Mouse (Mus musculus): ENCODE results near the gene Vmn2r68. TPM values are rescaled to one million over a fixed set of nuclear protein-coding genes. Genes with fewer than 3 reads are reported as not detected.

Gene Vmn2r68
- total RNA-seq (2012; rRNA removed) (not detected in 2 replicates), polyA plus RNA-seq (2012; ENCODE audit: insufficient read depth in 1 of 2, insufficient read length in 2 of 2, low read depth in 1 of 2, low replicate concordance in 2 of 2, missing spikeins in 1 of 2) (not detected)

GRCm38 (mm10) chr7:85237683-85238082, at the start of gene Vmn2r68:
Vmn2r68 (minus strand) TSS chr7:85237783.
- Histone ChIP-seq H3K4me1 (ENCODE audit: control insufficient read depth in 1 of 2, insufficient read depth in 2 of 2, low read length in 2 of 2) (no peaks in the 10 kb centered on the region), H3K36me3 (ENCODE audit: control insufficient read depth in 1 of 2, insufficient read depth in 2 of 2, low read length in 2 of 2) (no peaks in the 10 kb centered on the region), H3K27ac (ENCODE audit: control insufficient read depth, low read depth, low read length) (no peak within 1 kb of the TSS), H3K9me3 (replicated peaks; ENCODE audit: insufficient read depth, low read length) (no peaks in the 10 kb centered on the region), H3K9ac (ENCODE audit: control insufficient read depth, low read depth, low read length, poor library complexity, severe bottlenecking) (no peak within 1 kb of the TSS), H3K27me3 (ENCODE audit: control insufficient read depth in 1 of 2, insufficient read depth in 2 of 2, low read length in 2 of 2) (no peaks in the 10 kb centered on the region), H3K4me3 (ENCODE audit: control insufficient read depth in 1 of 2, insufficient read depth in 1 of 2, low read depth in 2 of 2, low read length in 2 of 2) (no peak within 1 kb of the TSS), H3K79me2 (ENCODE audit: control insufficient read depth, insufficient read depth, low read length, poor library complexity) (no peaks in the 10 kb centered on the region)
- no peak for DNase-seq (ENCODE audit: low read depth, low spot score)
- TF ChIP-seq E2F4 (IDR thresholded peaks at IDR 0.05; ENCODE audit: borderline replicate concordance, low read depth, low read length), result no peak
- no peak for TF ChIP-seq UBTF (IDR thresholded peaks at IDR 0.05; ENCODE audit: borderline replicate concordance, insufficient read depth, low read depth, low read length)
- TF ChIP-seq MYB (IDR thresholded peaks at IDR 0.05; ENCODE audit: low read depth, low read length), result no peak
- TF ChIP-seq USF1 (IDR thresholded peaks at IDR 0.05; ENCODE audit: low read depth, low read length), result no peak
- no peak for TF ChIP-seq GABPA (IDR thresholded peaks at IDR 0.05; ENCODE audit: low read depth, low read length)
- no peak for TF ChIP-seq ZMIZ1 (IDR thresholded peaks at IDR 0.05; ENCODE audit: low read depth, low read length)
- TF ChIP-seq KAT2A (conservative IDR thresholded peaks at IDR 0.05; ENCODE audit: low read depth, low read length), result no peak
- no peak for TF ChIP-seq BHLHE40 (IDR thresholded peaks at IDR 0.05; ENCODE audit: borderline replicate concordance, low read depth, low read length)
- TF ChIP-seq MEF2A (IDR thresholded peaks at IDR 0.05; ENCODE audit: extremely low read depth, insufficient replicate concordance, low read depth, low read length, poor library complexity, severe bottlenecking), result no peak
- no peak for TF ChIP-seq USF2 (IDR thresholded peaks at IDR 0.05; ENCODE audit: borderline replicate concordance in 1 of 2, insufficient read depth in 1 of 2, low read depth in 1 of 2, low read length in 2 of 2)
- no peak for TF ChIP-seq EP300 (IDR thresholded peaks at IDR 0.05; ENCODE audit: low read depth in 1 of 2, low read length in 2 of 2)
- no peak for TF ChIP-seq GATA1 (IDR thresholded peaks at IDR 0.05; ENCODE audit: low read depth, low read length)
- no peak for TF ChIP-seq CTCF (IDR thresholded peaks at IDR 0.05 in 2 of 3, conservative IDR thresholded peaks at IDR 0.05 in 1 of 3; ENCODE audit: control insufficient read depth in 1 of 3, insufficient read depth in 1 of 3, low read depth in 2 of 3, low read length in 3 of 3, poor library complexity in 1 of 3, severe bottlenecking in 1 of 3)
- TF ChIP-seq POLR2AphosphoS5 (IDR thresholded peaks at IDR 0.05; ENCODE audit: borderline replicate concordance, low read depth, low read length), result no peak
- no peak for TF ChIP-seq TBP (IDR thresholded peaks at IDR 0.05; ENCODE audit: low read depth, low read length)
- no peak for TF ChIP-seq CHD1 (IDR thresholded peaks at IDR 0.05; ENCODE audit: low read depth, low read length)
- TF ChIP-seq MAZ (IDR thresholded peaks at IDR 0.05; ENCODE audit: low read depth, low read length), result no peak
- TF ChIP-seq POLR2AphosphoS2 (IDR thresholded peaks at IDR 0.05; ENCODE audit: low read length), result no peak
- TF ChIP-seq MXI1 (IDR thresholded peaks at IDR 0.05; ENCODE audit: low read depth, low read length), result no peak

Other genes with a start within 250 kb of the Vmn2r68 start
- not detected in 2 replicates for gene Vmn2r66, start 225.5 kb downstream of the Vmn2r68 start, total RNA-seq (2012; rRNA removed)
- gene Vmn2r66, start 225.5 kb downstream of the Vmn2r68 start, polyA plus RNA-seq (2012; ENCODE audit: insufficient read depth in 1 of 2, insufficient read length in 2 of 2, low read depth in 1 of 2, low replicate concordance in 2 of 2, missing spikeins in 1 of 2), result not detected
- gene Vmn2r67, start 81.8 kb downstream of the Vmn2r68 start, total RNA-seq (2012; rRNA removed), result not detected in 2 replicates
- not detected for gene Vmn2r67, start 81.8 kb downstream of the Vmn2r68 start, polyA plus RNA-seq (2012; ENCODE audit: insufficient read depth in 1 of 2, insufficient read length in 2 of 2, low read depth in 1 of 2, low replicate concordance in 2 of 2, missing spikeins in 1 of 2)
- not detected in 2 replicates for gene Vmn2r69, start 178.1 kb upstream of the Vmn2r68 start, total RNA-seq (2012; rRNA removed)
- gene Vmn2r69, start 178.1 kb upstream of the Vmn2r68 start, polyA plus RNA-seq (2012; ENCODE audit: insufficient read depth in 1 of 2, insufficient read length in 2 of 2, low read depth in 1 of 2, low replicate concordance in 2 of 2, missing spikeins in 1 of 2), result not detected

Measured in MEL (cell line).